Mouse (Mus musculus): ENCODE measurements at regions not wholly inside any gene's neighbourhood (a gene's known extent, or its start where the extent isn't known, plus 50 kb on each side); places are given as distances from the start of the nearest gene placed in this dataset.

DNA sequence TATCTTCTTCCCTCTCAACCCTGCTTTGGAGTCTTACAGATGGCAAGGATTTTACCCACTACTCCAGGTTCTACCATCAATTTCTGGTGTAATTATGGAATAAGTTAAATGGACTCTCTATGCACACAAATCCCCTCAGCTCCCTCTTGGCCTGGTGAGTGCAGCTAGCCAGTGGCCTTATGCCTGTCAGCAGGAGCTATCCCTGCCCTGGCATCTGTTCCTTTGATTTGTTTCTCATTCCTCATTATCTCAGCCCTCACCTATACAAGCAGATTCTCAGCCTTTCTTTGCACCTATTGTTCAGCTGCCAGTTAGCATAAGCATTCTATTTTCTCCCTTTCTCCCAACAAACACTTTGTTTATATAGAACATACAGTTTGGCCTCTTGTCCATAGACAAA is 150.3 kb downstream of the Rnf152 start:
- Histone ChIP-seq H3K4me2 (replicated peaks; ENCODE audit: low read depth, low read length) (no peak overlapping the region), H3K4me1 (ENCODE audit: insufficient read depth, low read depth, low read length) (no peaks in the 10 kb centered on the region), H3K4me3 (ENCODE audit: low read depth, low read length) (no peak overlapping the region), H3K9ac (replicated peaks; ENCODE audit: low read depth) (no peak overlapping the region), H3K27me3 (replicated peaks; ENCODE audit: insufficient read depth, low read length) (no peaks in the 10 kb centered on the region), H3K9me3 (ENCODE audit: low read length) (no peaks in the 10 kb centered on the region), H3K36me3 (ENCODE audit: insufficient read depth, low read length) (no peaks in the 10 kb centered on the region), H3K27ac (ENCODE audit: low read length) (no peak overlapping the region)
- DNase-seq (ENCODE audit: low spot score), result no peak
- no peak for ATAC-seq
- TF ChIP-seq EP300 (IDR thresholded peaks at IDR 0.05) (no peak), CTCF (IDR thresholded peaks at IDR 0.05) (no peak)

DNA sequence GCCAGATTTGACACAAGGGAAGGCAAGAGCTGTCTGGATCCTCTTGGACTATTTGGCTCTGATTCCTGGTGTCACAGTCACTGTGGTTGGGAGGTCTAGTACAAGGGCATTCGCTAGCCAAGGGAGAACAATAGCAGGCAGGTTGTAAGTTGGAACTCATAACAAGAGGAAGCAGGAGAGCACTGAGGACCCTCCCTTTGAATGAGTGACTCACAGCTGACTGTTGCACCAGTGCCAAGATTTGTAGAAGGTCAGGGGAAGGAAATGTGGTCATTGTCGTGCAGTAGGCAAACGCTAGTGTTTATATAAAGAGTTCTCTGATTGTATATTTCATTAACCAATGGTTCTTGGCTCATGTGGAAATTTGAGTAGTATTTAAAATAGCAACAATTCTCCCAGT is 157.2 kb downstream of the Rnf152 start:
- TF ChIP-seq CTCF (IDR thresholded peaks at IDR 0.05) (no peak), EP300 (IDR thresholded peaks at IDR 0.05) (peak; percentile 98)
- H3K4me2 ChIP-seq (replicated peaks; ENCODE audit: low read depth, low read length), result no peak overlapping the region
- H3K4me1 ChIP-seq (ENCODE audit: insufficient read depth, low read depth, low read length), result no peaks in the 10 kb centered on the region
- peak overlapping the region; percentile 52; the same call in 1 of the 2 replicates for H3K27ac ChIP-seq (ENCODE audit: low read length)
- no peak overlapping the region for H3K9ac ChIP-seq (replicated peaks; ENCODE audit: low read depth)
- 10% methylated on average over 3 of the region's 3 CpGs for WGBS
- no peaks in the 10 kb centered on the region for H3K27me3 ChIP-seq (replicated peaks; ENCODE audit: insufficient read depth, low read length)
- no peaks in the 10 kb centered on the region for H3K36me3 ChIP-seq (ENCODE audit: insufficient read depth, low read length)
- ATAC-seq, result peak; percentile 97
- DNase-seq (ENCODE audit: low spot score), result peak; percentile 90
- no peaks in the 10 kb centered on the region for H3K9me3 ChIP-seq (ENCODE audit: low read length)
- H3K4me3 ChIP-seq (ENCODE audit: low read depth, low read length), result no peak overlapping the region

DNA sequence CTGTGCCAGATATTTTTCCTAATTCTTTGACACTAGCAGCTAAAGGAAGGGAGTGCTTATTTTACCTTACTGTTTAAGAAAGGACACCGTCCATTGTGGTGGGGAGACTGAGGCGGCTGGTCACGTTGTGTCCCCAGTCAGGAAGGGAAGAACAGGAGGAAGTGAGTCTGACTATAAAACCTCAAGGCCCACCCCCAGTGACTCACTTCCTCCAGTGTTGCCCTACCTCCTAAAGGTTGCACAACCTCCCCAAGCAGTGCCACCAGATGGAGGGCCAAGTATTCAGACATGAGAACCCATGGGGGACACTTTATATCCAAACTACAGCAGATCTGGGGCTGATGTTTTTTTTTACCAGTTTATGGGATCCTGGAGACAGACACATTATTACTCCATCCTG is 165.4 kb downstream of the Rnf152 start:
- WGBS, result 71% methylated on average over 3 of the region's 3 CpGs
- Histone ChIP-seq H3K4me1 (ENCODE audit: insufficient read depth, low read depth, low read length) (no peaks in the 10 kb centered on the region), H3K9ac (replicated peaks; ENCODE audit: low read depth) (no peak overlapping the region), H3K4me2 (replicated peaks; ENCODE audit: low read depth, low read length) (no peak overlapping the region), H3K27ac (ENCODE audit: low read length) (no peak overlapping the region), H3K36me3 (ENCODE audit: insufficient read depth, low read length) (no peaks in the 10 kb centered on the region), H3K9me3 (ENCODE audit: low read length) (no peaks in the 10 kb centered on the region), H3K27me3 (replicated peaks; ENCODE audit: insufficient read depth, low read length) (no peaks in the 10 kb centered on the region), H3K4me3 (ENCODE audit: low read depth, low read length) (no peak overlapping the region)
- TF ChIP-seq EP300 (IDR thresholded peaks at IDR 0.05) (no peak), CTCF (IDR thresholded peaks at IDR 0.05) (no peak)
- ATAC-seq (no peak), DNase-seq (ENCODE audit: low spot score) (no peak)

GRCm38 (mm10) chr1:105188920-105189266 is 167.6 kb downstream of the Rnf152 start:
- Histone ChIP-seq H3K36me3 (ENCODE audit: insufficient read depth, low read length) (no peaks in the 10 kb centered on the region), H3K27me3 (replicated peaks; ENCODE audit: insufficient read depth, low read length) (no peaks in the 10 kb centered on the region), H3K27ac (ENCODE audit: low read length) (no peak overlapping the region), H3K4me1 (ENCODE audit: insufficient read depth, low read depth, low read length) (no peaks in the 10 kb centered on the region), H3K4me2 (replicated peaks; ENCODE audit: low read depth, low read length) (no peak overlapping the region), H3K4me3 (ENCODE audit: low read depth, low read length) (no peak overlapping the region), H3K9me3 (ENCODE audit: low read length) (no peaks in the 10 kb centered on the region), H3K9ac (replicated peaks; ENCODE audit: low read depth) (no peak overlapping the region)
- ATAC-seq (peak; percentile 60), DNase-seq (ENCODE audit: low spot score) (peak; percentile 33)
- TF ChIP-seq EP300 (IDR thresholded peaks at IDR 0.05) (no peak), CTCF (IDR thresholded peaks at IDR 0.05) (no peak)

DNA sequence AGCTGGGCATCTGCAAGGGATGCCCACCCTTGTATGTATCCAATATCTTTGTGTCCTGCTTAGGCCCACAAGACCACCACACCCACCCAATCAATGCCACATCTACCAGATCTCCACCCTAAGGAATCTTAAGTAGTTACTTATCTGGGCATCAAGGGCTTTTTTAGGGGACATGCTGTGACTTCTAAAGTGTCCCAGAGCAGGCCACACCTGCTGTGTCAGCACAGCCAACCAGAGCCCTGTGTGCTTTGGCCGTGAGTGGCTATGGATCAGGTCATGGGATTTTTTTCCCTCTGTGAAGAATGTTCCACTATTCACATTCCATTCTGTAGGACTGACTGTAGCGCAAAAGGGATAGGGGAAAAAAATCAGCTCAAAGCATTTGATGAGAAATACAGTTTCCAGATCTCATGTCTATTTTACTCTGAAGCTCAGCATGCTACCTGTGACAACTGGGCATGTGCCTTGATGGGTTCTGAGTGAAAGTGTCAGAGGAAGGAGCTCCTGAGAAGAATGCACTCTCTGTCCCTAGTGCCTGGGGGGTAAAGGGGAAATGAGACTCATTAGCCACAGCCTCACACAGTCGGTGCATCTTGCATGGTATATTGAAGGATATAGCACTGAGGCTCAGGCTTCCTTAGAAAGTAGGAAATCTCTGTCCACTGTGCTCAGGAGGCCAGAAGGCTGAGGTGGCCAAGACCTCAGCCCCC is 168.1 kb downstream of the Rnf152 start:
- WGBS, result 51% methylated on average over 3 of the region's 3 CpGs

GRCm38 (mm10) chr1:105184470-105184869 is 172.0 kb downstream of the Rnf152 start:
- Histone ChIP-seq H3K36me3 (ENCODE audit: insufficient read depth, low read length) (no peaks in the 10 kb centered on the region), H3K4me2 (replicated peaks; ENCODE audit: low read depth, low read length) (no peak overlapping the region), H3K9me3 (ENCODE audit: low read length) (no peaks in the 10 kb centered on the region), H3K9ac (replicated peaks; ENCODE audit: low read depth) (no peak overlapping the region), H3K27ac (ENCODE audit: low read length) (no peak overlapping the region), H3K4me1 (ENCODE audit: insufficient read depth, low read depth, low read length) (no peaks in the 10 kb centered on the region), H3K4me3 (ENCODE audit: low read depth, low read length) (no peak overlapping the region), H3K27me3 (replicated peaks; ENCODE audit: insufficient read depth, low read length) (no peaks in the 10 kb centered on the region)
- ATAC-seq (no peak), DNase-seq (ENCODE audit: low spot score) (no peak)
- TF ChIP-seq EP300 (IDR thresholded peaks at IDR 0.05) (no peak), CTCF (IDR thresholded peaks at IDR 0.05) (no peak)
- WGBS, result 87% methylated on average over 3 of the region's 3 CpGs

More for the DNA sequence above, 168.1 kb downstream of the Rnf152 start:
- peak; percentile 89 for TF ChIP-seq EP300 (IDR thresholded peaks at IDR 0.05)
- TF ChIP-seq CTCF (IDR thresholded peaks at IDR 0.05), result no peak
- H3K4me1 ChIP-seq (ENCODE audit: insufficient read depth, low read depth, low read length), result no peaks in the 10 kb centered on the region
- no peaks in the 10 kb centered on the region for H3K9me3 ChIP-seq (ENCODE audit: low read length)
- peak overlapping the region; percentile 11; the same call in 1 of the 2 replicates for H3K27ac ChIP-seq (ENCODE audit: low read length)
- H3K36me3 ChIP-seq (ENCODE audit: insufficient read depth, low read length), result no peaks in the 10 kb centered on the region
- no peaks in the 10 kb centered on the region for H3K27me3 ChIP-seq (replicated peaks; ENCODE audit: insufficient read depth, low read length)
- ATAC-seq (peak; percentile 88), DNase-seq (ENCODE audit: low spot score) (peak; percentile 65)
- no peak overlapping the region for H3K9ac ChIP-seq (replicated peaks; ENCODE audit: low read depth)
- no peak overlapping the region for H3K4me2 ChIP-seq (replicated peaks; ENCODE audit: low read depth, low read length)
- H3K4me3 ChIP-seq (ENCODE audit: low read depth, low read length), result no peak overlapping the region
